Mouse (Mus musculus): Measurements from ENCODE around the gene Cngb1. TPM values are rescaled to one million over a fixed set of nuclear protein-coding genes. Genes with fewer than 3 reads are reported as not detected.

Gene Cngb1
- polyA plus RNA-seq, 1 experiment from 2014 or later = 0.04 TPM

DNA sequence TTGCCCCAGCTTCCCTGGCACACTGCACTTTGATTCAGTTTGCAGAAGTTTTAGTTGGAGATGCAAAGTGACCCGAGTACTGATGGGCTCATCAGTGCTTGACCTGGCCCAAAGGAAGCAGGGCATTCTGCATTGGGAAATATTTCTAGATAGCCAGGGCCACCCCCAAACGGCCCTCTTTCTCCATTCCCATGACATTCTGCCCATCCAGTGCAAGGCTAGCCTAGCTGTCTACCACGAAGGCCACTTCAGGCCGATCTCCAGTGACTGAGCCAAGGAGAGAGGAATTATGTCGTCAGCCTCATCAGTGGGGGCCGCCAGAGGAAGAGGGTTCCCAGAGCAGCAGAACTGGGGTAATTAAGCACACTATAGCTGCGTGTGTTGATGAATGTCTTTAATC lies 104.9 kb downstream of the Cngb1 start:
- no peaks in the 10 kb centered on the region for H3K36me3 ChIP-seq
- no peak for DNase-seq (ENCODE audit: low spot score)
- no peaks in the 10 kb centered on the region for H3K9me3 ChIP-seq (replicated peaks)
- H3K4me1 ChIP-seq = no peaks in the 10 kb centered on the region
- no peak overlapping the region for H3K4me3 ChIP-seq
- no peak overlapping the region for H3K27ac ChIP-seq
- 66% methylated on average over 7 of the region's 7 CpGs for WGBS
- H3K27me3 ChIP-seq (ENCODE audit: low read depth, poor library complexity, severe bottlenecking) = 0 out of 2 replicates have a peak, but pooled peaks cover 4% of the 10 kb centered on the region

GRCm38 (mm10) chr8:95200001-95200405 lies 106.4 kb downstream of the Cngb1 start:
- Histone ChIP-seq H3K36me3 (no peaks in the 10 kb centered on the region), H3K27ac (no peak overlapping the region), H3K27me3 (ENCODE audit: low read depth, poor library complexity, severe bottlenecking) (0 out of 2 replicates have a peak, but pooled peaks cover 3% of the 10 kb centered on the region), H3K4me3 (no peak overlapping the region), H3K9me3 (replicated peaks) (no peaks in the 10 kb centered on the region), H3K4me1 (no peaks in the 10 kb centered on the region)
- no peak for DNase-seq (ENCODE audit: low spot score)
- 82% methylated on average over 9 of the region's 9 CpGs for WGBS

GRCm38 (mm10) chr8:95195728-95196127 lies 110.7 kb downstream of the Cngb1 start:
- DNase-seq (ENCODE audit: low spot score) = no peak
- Histone ChIP-seq H3K27ac (no peak overlapping the region), H3K36me3 (no peaks in the 10 kb centered on the region), H3K9me3 (replicated peaks) (no peaks in the 10 kb centered on the region), H3K4me1 (no peaks in the 10 kb centered on the region), H3K4me3 (no peak overlapping the region), H3K27me3 (ENCODE audit: low read depth, poor library complexity, severe bottlenecking) (no peaks in the 10 kb centered on the region)
- 58% methylated on average over 11 of the region's 11 CpGs for WGBS

DNA sequence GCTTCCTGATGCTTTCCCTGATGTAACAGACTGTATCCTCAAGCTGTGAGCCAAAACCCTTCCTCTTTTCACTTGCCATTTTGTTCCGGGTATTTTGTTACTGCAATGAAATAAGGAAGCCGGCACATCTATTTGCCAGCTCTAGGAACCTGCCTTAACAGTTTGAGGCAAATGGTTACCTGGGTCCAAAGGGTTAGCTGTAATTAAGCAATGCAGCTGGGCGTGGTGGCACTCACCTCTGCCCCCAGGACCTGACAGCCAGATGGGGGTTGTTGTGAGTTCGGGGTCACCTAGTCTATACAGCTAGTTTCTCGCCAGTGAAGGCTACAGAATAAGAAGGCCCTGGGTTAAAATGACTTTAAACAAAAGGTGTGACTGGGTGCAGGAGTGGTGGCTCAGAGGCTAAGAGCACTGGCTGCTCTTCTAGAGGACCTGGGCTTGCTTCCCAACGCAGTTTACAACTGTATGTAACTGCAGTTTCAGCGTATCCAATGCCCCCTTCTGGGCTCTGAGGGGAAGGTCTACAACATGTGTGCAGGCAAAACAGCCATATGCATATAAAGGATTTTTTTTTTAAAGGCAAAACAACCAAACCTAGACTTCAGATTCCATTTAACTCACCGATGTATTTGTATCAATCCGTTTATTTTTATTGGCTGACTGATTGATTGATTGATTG lies 114.7 kb downstream of the Cngb1 start:
- WGBS = 86% methylated on average over 9 of the region's 9 CpGs
- Histone ChIP-seq H3K9me3 (replicated peaks) (no peaks in the 10 kb centered on the region), H3K4me1 (peaks cover 6% of the 10 kb centered on the region; the same call in 1 of the 2 replicates), H3K27ac (no peak overlapping the region), H3K27me3 (ENCODE audit: low read depth, poor library complexity, severe bottlenecking) (no peaks in the 10 kb centered on the region), H3K36me3 (no peaks in the 10 kb centered on the region), H3K4me3 (no peak overlapping the region)
- no peak for DNase-seq (ENCODE audit: low spot score)

Other genes with a start within 250 kb of the Cngb1 start
- 29.4 and 33.3 TPM in 2 replicates for gene Katnb1, start 225.4 kb downstream of the Cngb1 start, polyA plus RNA-seq (2016; fragmentation: Nextera tagmentation; extraction: Ambion mirVana)
- 10.8 and 13.2 TPM in 2 replicates for gene Kifc3, start 103.8 kb downstream of the Cngb1 start, polyA plus RNA-seq (2016; fragmentation: Nextera tagmentation; extraction: Ambion mirVana)
- not detected in 2 replicates for gene Tepp, start 4.0 kb upstream of the Cngb1 start, polyA plus RNA-seq (2016; fragmentation: Nextera tagmentation; extraction: Ambion mirVana)
- gene Zfp319, start 25.4 kb upstream of the Cngb1 start, polyA plus RNA-seq (2016; fragmentation: Nextera tagmentation; extraction: Ambion mirVana) = 10.3 and 11.5 TPM in 2 replicates
- 42.0 and 45.2 TPM in 2 replicates for gene Usb1, start 25.7 kb upstream of the Cngb1 start, polyA plus RNA-seq (2016; fragmentation: Nextera tagmentation; extraction: Ambion mirVana)
- 9.5 and 10.3 TPM in 2 replicates for gene Mmp15, start 45.7 kb upstream of the Cngb1 start, polyA plus RNA-seq (2016; fragmentation: Nextera tagmentation; extraction: Ambion mirVana)
- 134 and 143 TPM in 2 replicates for gene Cfap20, start 128.3 kb upstream of the Cngb1 start, polyA plus RNA-seq (2016; fragmentation: Nextera tagmentation; extraction: Ambion mirVana)
- 14.0 and 16.4 TPM in 2 replicates for gene Csnk2a2, start 183.5 kb upstream of the Cngb1 start, polyA plus RNA-seq (2016; fragmentation: Nextera tagmentation; extraction: Ambion mirVana)
- gene Ccdc113, start 227.5 kb upstream of the Cngb1 start, polyA plus RNA-seq (2016; fragmentation: Nextera tagmentation; extraction: Ambion mirVana) = 0.11 TPM in 1 of 2 replicates, not detected in the other

Measured in limb, embryonic 10.5 days (tissue).